Mouse (Mus musculus) adipocyte (in vitro differentiated cells): ENCODE results near the gene Fbxl14.
A peak's percentile ranks its signal among the peaks of the same experiment; 100 is the strongest.

Source experiments
- DNase-seq: peaks from one replicate; pipeline ENCODE4 v3.0.0-alpha.2; 2016; ENCODE audit warnings: low spot score

Fbxl14 gene

DNA sequence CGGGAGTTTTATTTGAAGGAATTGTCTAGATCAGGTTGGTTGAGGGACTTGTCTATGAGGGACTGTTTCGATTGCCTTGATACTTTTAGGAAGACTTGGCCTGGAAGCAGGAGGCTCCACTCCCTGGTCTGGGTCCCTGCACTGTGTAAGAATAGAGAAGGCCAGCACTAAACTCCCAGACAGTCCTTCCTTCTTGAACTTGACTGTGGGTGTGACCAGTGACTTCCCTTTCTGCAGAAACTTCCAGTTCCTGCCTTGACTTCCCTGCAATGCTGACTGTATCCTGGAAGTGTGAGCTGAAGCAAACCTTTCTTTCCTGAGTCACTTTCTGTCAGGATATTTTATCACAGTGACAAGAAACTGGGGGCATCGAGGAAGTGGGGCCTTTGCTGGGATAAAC is 8.7 kb upstream of the Fbxl14 start:
- DNase-seq: no peak

DNA sequence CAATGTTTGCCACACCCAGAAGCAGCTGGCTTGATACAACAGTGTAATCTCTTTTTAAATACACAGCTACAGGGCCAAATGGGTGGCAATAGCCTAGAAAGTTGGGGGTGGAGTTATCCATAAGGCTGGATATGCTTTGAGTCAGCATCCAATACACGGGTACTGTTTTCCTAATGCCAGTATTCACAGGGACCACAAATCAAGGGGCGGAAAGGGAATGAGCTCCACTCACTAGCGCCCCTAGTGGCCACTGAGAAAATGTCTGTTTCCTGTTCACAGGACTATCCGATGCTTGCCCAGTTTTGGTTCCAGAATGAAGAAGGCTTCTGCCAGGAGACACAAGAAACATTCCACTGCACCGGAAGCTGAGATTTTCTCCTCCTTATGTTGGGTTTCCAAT is 7.3 kb upstream of the Fbxl14 start:
- DNase-seq: peak; percentile 55

DNA sequence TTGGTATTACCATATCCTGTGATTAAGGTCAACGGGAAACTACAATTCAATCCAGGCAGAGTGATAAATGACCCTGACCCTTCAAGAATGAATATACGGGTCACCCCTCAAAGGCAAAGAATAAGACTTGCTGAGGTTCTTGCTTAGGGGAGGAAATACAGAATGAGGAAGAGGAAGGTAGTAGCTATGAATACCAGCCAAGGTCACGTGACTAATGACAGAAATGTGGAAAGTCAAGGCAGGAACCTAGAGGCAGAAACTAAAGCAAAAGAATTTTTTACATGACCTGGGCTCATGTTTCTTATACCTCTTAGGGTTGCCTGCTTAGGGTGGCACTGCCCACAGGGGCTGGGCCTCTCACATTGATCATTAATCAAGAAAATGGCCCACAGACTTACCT is 6.8 kb upstream of the Fbxl14 start:
- no peak for DNase-seq

DNA sequence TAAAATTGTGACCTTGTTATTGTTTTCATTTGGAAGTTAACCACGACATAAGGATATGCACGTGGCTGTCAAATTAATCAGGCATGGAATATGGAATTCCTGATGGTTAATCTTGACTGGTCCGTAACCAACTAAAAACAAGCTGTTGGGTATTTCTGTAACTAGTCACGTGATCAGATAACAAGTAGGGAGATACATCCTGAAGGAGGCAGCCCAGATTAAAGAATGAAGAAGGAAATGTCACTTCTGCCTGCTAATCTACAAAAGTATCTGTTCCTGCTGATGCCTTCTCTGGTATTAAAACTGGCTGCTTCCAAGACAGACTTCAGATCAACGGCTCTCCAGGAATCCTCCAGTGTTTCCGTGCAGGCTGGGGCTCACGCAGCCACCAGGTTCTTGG is 6.0 kb upstream of the Fbxl14 start:
- no peak for DNase-seq

DNA sequence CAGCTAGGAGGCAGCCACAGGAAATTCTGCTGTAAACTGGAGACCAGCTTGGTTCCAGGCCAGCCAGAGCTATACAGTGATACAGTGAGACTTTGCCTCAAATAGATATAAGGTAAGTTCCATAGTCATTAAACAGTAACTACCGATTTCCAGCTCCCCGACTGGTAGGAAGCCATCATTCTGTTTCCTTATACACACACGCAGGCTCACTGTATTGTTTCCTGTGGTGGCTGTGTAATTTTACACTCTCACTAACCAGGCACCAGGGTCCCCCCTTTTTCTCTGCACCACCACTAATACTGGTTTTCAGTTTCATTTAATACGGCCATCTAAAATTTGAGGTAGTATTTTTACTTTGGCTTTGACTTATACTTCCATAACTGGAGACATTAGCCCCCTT is 5.5 kb upstream of the Fbxl14 start:
- no peak for DNase-seq

DNA sequence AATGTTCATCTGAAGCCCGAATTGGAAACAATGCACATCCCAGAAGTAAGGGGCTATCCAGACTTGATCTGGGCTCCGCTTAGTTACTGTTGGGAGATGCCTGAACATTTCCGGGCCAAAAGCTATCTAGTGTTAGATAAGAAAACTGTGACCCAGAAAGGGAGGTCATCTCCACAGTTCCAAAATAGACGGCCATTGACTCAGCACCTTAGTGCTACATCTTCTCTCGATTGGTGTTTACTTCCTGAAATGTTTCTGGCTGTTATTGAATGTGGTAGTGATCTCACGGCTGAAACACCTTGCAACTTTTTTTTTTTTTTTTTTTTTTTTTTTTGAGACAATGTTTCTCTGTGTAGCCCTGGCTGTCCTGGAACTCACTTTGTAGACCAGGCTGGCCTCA is 3.5 kb upstream of the Fbxl14 start:
- no peak for DNase-seq

DNA sequence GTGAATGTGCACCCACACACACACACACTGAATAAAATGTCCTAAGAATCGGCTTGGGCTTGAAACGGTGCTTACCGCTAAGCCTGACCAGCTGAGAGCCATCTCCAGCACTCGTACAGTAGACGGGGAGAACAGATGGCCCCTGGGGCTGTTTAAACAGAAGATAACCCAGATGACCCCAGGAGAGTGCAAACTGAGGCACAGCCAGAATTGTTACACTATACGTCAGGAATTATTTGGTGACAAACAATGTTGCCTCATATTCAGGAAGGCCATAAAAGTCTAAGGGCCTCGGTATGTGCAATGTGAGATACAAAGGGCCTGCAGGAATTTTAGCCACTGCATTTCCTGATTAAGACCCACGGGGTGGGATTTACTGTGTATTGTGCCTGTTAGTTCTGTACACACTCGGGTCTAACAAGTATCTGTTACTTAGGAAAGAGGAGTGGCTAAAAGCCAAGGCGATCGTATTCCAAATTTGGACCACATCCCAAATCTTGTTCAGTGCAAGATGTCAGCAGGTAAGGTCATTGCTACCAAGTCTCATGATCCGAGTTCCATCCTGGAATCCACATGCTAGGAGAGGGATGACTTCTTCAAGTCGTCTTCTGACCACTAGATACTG is 1.7 kb upstream of the Fbxl14 start:
- DNase-seq: no peak

DNA sequence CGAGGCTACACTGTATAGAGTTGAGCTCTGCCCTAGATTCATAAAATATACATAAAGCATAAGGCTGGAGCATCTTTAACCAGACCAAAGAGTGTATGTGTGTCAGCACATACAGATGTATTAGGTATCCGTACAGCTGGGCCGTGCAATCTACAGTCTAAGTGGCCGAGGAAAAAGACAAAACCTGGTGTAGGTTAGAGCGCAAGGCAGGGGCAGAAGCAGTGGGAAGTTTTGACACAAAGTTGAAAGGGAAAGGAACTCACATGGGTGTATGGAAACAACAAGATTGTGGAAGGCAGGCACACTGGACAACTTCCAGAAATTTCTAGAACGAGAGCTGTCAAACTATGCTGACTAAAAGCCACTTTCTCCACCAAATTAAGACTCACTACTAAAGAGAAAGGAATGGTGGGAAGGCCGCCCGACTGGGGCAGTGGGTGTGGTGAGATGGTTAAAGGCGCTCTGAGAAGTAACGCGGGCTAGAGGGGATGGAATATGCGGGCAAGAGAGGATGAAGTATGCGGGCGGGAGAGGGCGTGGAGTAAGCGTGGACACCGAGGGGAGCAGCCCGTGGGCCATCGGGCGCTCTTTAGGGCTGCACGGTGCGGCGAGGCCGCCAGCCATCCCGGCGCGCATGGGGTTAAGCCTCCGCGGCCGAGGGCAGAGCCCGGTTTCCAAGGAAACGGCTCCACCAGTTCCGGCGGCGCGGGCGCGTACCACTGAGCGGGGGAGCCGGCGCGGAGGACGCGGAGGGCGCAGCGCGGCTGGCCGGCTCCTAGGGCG is 717 bp upstream of the Fbxl14 start:
- peak; percentile 88 for DNase-seq

DNA sequence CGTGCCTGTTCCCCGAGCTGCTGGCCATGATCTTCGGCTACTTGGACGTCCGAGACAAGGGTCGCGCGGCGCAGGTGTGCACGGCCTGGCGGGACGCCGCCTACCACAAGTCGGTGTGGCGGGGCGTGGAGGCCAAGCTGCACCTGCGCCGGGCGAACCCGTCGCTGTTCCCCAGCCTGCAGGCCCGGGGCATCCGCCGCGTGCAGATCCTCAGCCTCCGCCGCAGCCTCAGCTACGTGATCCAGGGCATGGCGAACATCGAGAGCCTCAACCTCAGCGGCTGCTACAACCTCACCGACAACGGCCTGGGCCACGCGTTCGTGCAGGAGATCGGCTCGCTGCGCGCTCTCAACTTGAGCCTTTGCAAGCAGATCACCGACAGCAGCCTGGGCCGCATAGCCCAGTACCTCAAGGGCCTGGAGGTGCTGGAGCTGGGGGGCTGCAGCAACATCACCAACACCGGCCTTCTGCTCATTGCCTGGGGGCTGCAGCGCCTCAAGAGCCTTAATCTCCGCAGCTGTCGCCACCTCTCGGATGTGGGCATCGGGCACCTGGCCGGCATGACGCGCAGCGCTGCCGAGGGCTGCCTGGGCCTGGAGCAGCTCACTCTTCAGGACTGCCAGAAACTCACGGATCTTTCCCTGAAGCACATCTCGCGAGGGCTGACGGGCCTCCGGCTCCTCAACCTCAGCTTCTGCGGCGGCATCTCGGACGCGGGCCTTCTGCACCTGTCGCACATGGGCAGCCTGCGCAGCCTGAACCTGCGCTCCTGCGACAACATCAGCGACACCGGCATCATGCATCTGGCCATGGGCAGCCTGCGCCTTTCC is 623 bp downstream of the Fbxl14 start:
- DNase-seq: peak; percentile 69

DNA sequence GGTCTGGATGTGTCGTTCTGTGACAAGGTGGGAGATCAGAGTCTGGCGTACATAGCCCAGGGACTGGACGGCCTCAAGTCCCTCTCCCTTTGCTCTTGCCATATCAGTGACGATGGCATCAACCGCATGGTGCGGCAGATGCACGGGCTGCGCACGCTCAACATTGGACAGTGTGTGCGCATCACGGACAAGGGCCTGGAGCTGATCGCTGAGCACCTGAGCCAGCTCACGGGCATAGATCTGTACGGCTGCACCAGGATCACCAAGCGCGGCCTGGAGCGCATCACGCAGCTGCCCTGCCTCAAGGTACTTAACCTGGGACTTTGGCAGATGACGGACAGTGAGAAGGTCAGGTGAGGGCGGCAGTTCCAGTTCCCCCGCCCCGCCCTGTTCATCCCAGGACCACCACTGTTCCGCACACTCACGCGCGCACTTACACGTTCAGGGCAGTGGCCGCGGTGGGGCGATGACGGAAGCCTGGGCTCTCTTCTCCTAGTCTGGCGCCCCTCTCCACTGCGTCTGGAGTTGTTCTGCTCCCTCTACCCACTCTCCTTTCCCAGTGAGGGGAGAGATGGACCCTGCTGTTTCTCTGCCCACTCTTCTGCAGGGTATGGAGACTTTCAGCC is 1.4 kb downstream of the Fbxl14 start:
- DNase-seq: peak; percentile 25

DNA sequence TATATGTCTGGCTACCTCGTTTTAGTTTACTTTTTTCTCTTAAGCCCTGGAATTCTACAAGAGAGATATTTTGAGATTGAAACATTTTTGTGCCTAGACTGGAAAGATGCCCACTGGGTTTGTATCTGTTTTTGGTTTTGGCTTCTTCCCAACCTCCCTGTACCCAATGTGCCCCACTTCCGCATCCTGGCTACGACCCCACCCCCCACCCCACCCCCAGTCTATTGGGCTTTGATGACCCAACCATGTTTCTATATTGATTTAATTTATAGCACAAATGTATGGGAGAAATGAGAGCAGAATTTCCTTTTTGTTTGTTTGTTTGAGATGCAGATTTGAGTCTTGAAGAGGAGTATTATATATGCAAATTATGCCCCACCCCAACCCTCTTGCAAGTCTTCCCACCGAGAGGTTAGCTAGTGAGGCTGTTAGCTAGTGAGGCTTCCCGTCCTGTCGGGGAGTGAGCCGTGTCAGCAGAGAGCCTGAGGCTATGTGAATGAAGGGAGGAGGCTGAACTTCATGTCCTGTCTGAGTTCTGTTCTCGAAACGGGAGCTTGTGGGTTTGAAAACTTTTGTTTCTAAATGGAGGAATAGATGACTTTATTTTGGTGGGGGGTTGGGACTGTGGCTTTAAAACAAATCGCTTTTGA is 2.4 kb downstream of the Fbxl14 start:
- DNase-seq: peak; percentile 48

DNA sequence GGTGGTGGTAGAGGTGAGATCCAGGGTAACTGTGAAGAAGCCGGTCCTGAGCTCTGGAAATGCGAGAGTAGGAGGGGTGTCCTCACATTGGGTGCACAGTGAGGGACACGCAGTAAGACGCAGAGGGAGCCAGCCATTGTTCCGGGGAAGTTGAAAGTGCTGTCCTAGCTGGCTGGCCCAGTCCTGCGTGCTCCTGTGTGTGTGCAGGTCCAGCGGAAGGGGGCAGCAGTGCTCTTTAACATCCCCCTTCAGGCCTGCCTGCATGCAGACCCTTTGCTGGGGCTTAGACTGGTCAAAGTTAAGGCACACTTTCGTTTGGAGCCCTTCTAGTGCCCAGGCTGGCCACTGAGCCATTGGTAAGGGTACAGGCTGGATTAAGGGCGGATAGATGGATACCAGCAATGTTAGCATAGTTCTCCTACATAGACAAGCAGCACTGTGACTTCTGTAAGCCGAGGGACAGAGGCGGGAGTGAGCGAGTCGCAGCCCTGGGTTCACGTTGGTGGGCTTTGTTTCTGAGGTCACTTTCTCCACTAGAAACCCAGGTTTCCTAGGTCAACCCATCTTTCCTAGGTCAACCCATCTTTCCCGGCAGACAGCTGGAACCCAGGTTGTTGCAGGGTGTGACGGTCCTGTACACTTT is 3.6 kb downstream of the Fbxl14 start:
- DNase-seq: no peak

DNA sequence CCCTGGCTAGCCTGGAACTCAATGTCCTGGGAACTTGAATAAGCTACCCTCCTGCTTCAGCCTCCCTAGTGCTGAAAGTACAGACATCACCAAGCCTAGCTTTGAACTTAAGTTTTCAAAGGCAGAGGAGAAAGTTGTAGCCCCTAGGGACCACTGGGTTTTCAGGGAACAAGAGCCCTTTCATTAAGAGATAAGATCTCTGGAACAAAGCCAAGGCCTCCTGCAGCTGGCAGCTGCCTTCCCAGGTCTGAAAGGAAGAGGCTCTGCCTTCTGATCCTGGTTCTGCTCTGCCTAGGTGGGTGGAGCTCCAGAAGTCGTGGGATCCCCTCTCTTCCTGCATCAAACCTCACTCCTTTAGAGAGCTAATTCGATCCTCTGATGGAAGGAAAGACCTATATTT is 6.0 kb downstream of the Fbxl14 start:
- no peak for DNase-seq

DNA sequence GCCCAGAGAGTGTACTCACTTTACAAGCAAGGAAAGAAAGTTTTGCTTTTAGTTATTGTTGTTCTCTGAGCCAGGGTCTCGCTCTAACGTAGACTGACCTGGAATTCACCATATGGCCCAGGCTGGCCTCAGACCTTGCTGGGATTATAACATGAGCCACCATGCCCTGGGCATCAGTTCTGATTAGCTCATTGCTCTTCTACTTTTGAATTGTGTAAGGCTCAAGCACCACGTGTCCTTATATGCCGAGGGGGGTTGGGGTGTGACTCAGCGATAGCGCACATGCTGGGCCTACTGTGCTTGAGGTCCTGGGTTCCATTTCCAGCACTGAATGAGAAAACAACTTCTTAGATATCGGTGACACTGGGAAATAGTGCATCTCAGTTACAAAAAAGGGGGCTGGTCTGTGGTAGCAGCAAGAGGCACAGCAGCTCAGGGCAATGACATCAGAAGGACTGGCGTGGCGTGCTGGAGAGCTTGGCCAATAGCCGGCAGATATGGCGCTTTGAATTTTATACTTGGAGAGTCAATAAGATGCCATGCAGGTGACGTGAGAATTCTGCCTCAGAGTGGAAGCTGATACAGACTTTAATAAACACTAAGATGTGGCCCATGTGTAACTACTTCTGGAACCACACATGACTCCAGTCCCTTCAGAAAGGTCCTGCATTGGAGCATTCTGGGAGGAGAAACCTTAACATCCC is 7.1 kb downstream of the Fbxl14 start:
- DNase-seq: no peak

DNA sequence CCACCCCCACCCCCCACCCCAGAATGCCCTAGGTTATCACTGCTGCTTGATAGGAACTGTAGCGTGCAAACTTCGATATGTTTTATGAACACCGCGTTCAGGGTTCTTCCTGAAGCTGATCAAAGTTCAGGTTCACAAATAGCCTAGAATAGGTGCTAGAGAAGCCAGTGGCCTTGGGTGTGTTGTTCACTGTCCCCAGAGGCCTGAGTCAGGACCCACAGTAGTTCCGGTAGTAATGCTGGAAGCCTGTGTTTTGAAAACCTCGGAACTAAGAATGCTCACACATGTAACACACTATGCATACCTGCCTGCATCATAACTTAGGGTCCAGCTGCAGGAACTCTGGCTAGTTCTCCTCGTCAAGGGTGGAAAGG is 7.6 kb downstream of the Fbxl14 start:
- no peak for DNase-seq

DNA sequence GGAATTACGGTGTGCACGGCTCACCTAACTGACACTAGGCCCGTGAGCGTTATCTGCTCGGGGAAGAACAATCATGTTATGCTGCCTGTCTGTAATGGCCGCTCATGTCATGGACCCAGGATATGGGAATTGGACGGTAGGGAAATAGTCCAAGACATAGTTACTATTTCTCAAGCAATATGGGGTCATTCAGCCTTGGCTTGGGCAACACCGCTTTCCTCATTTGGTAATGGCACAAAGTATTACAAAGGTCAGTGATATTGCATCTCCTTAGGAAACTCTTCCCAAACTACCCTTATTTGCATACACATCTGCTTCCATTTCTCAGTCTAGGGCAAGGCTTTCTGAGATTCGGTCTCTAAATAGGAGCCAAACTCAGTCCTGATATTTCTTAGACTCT is 8.2 kb downstream of the Fbxl14 start:
- peak; percentile 83 for DNase-seq

DNA sequence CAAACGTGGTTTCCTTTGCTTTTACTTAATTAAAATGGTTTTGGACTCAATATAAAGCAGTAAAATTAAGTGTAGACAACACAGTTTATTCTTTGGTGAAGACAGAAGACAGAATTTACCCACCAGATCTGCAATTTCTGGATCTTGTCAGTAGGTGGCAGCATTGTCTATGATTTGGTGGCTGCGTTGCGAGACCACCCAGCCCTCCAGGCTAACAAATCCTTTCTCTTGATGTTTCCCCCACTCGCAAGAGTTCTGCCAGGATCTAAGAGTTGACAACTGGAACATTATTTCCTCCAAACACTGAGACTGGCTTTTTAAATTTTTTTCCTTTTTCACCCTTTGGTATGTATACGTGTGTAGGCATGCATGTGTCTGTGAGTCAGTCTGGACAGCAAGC is 10.3 kb downstream of the Fbxl14 start:
- peak; percentile 63 for DNase-seq

DNA sequence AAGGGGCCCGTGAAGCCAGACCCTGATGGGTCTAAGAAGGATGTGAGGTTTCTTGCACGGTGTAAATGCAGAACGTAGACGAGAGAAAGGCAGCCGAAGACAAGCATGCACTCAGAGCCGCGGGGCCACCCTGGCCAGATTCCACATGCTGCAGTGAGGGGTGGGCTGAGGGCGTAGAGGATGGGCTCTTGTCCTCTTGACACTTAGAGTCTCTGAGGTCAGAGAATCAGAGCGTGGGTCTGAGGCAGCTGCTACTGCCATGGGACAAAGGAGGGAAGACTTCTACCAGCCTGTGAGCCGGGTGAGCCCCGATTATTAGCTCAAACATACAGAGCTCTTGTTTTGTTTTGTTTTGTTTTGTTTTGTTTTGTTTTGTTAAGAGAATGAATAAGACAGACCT is 11.1 kb downstream of the Fbxl14 start:
- no peak for DNase-seq

DNA sequence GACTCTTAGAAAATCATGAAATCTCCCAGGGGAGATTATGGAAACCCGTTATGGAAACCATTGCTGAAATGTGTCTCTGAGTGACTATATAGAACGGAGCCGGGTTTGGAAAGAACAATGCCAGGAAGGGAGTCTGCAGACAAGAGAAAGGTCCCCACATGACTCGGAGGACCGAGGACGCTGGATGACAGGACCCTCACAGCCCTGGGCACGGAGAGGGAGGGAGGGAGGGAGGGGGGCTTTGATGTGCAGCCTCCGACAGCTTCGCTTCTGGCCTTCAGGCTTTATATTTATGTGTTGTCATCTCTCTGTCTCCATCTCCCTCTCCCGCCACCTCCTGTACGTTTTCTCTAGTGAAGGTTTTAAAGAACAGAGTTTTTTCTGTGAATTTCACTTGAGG is 11.5 kb downstream of the Fbxl14 start:
- DNase-seq: no peak

DNA sequence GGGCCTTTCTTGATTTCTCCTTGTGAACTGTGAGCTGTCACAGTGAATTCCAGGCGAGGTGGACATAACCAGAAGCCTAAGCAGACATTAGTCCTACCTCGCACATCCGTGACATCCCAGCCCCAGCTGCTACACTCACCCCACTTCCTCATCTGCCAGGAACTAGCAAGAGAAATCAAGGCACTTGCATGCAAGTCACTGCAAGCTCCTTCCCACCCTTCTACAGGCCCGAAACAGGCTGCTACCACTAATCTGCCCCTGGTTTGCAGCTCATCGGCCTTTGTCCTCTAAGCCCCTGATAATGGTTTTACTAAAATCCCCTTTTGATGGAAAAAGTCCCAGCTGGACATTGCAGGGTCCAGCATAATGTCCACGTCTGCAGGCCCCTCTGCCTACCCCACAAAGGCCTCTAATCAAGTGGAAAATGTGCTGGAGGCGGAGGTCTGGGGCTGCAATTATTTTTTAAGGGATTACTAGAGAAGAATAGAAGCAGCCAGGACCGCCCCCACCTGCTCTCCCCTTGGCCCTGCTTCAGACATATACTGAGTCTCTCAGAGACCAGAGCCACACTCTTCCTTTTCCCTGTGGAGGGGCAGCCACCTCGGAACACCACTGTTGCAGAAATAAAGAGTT is 12.6 kb downstream of the Fbxl14 start:
- DNase-seq: no peak

DNA sequence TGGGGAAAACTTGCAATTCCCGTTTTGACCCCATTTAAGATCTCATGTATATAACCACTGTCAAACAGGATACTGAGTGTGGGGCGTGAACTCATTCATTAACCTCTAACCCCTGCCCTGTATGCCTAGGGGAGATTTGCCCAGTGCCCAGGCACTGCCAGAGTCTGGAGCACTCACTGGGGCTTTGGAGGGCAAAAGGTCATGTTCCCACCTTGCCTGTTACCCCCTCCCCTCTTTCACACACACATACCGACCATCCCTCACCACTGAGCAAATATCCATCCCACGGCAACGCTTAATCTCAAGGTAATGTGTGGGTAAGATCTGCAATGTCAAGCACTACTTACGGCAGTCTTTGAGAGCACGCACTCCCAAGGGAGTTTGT is 13.2 kb downstream of the Fbxl14 start:
- DNase-seq: no peak
